Mouse (Mus musculus) cerebellum, postnatal 4 days (tissue): ENCODE data around the gene Smtnl1.
A peak's percentile ranks its signal among the peaks of the same experiment; 100 is the strongest.
"Not testable (repeated sequence)": the region's sequence is repeated elsewhere in the genome, so short reads cannot be mapped to it uniquely, and the experiment has no call there.

Experiments
- DNase-seq, 2 experiments: peaks; one replicate each; pipeline ENCODE4 v3.0.0; 2022; ENCODE audit warnings: low spot score in 2 of 2, mixed read lengths in 1 of 2

The Smtnl1 gene

GRCm38 (mm10) chr2:84838593-84838949 is 16.1 kb upstream of the Smtnl1 start, which contains the start of gene Slc43a1:
Gene Slc43a1, plus strand, starts transcription at chr2:84838850.
- no peak for DNase-seq

GRCm38 (mm10) chr2:84837817-84838592 is 15.6 kb upstream of the Smtnl1 start:
- no peak for DNase-seq

- DNase-seq, result no peak
Measured at GRCm38 (mm10) chr2:84837107-84837506, 14.7 kb upstream of the Smtnl1 start.

- peak; percentile 81 to 87 for DNase-seq
Measured at GRCm38 (mm10) chr2:84831666-84832391, 9.4 kb upstream of the Smtnl1 start.

GRCm38 (mm10) chr2:84827283-84827920 is 5.0 kb upstream of the Smtnl1 start:
- DNase-seq, result peak in 1 of 2 experiments; percentile 7

GRCm38 (mm10) chr2:84826488-84827282 is 4.2 kb upstream of the Smtnl1 start, which contains the start of gene Timm10:
Gene Timm10, plus strand, starts transcription at chr2:84826997.
- DNase-seq, result peak; percentile 43 to 79

DNA sequence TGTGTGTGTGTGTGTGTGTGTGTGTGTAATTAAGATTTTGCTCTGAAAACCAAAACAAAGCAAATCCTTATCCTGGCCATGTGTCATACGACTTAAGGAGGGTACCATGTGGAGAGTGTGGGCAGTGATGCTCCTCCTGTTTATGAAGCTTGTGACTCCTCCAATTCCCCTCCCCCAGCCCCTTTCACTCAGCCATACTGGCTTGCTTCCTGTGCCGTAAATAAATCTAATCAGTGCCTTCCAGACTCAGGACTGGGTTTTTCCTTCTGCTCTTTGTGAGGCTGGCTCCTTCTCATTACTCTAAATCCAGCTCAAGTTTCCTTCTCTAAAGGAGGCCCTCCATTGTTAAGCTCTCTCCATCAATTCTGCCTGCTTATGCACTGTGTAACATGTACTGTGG is 785 bp upstream of the Smtnl1 start:
- DNase-seq, result no peak

GRCm38 (mm10) chr2:84819861-84820260 is 2.6 kb downstream of the Smtnl1 start:
- no peak for DNase-seq

DNA sequence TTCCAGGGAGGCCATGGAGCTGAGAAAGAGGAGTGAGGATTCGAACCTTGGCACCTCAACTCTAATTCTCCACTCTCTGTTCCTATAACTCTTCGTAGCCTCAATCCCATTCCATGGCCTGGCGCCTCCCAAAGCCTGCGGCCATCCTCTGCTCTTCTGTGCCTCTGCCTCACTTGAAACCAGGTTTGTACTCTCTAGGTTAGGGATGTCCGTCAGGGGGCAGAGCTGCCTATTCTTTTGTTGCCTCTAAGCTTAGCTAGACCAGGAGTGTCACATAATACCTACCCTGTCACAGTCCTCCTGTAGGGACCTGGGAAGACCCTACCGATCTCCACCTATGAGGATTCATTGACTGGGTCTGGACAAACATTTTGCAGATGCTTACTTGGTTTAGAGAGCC is 9.8 kb downstream of the Smtnl1 start:
- DNase-seq, result no peak

GRCm38 (mm10) chr2:84811880-84812279 is 10.6 kb downstream of the Smtnl1 start:
- DNase-seq, result no peak

- DNase-seq, result peak; percentile 68 to 86
Measured at GRCm38 (mm10) chr2:84810886-84811577, 11.4 kb downstream of the Smtnl1 start.

DNA sequence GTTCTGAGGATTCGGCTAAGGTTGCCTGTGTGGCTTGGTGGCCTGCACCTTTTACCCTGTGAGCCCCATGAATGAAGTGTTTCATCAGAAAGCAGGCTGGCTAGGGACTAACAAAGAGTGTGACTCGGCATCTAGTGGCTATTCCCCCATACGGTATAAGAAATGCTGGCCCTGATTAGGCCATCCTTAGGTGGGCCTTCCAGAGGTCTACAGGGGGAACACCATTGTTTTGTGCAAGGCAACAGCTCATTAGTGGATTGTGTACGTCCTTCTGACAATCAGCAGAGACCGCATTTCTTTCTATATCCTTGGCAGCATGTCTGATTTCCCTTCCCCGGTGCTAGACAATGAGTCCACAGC is 11.9 kb downstream of the Smtnl1 start:
- DNase-seq, result no peak

DNA sequence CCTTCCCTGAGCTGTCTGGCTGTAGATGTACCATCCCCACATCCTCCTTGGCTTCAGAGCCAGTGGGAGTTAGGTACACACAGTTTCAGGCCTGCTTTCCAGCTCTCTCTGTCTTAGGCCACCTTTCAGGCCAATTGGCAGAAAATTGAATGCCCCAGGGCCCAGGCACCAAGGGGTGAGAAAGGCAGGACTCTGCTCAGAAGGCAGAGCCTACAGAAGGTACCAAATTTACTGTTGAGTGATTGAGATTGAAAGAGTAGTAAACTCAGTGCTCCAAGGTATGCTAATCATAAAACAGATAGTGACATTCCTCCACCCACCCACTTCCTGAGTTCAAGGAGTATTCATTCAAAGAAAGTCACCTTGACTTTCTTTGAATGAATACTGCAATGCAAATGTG is 13.1 kb downstream of the Smtnl1 start:
- no peak for DNase-seq

DNA sequence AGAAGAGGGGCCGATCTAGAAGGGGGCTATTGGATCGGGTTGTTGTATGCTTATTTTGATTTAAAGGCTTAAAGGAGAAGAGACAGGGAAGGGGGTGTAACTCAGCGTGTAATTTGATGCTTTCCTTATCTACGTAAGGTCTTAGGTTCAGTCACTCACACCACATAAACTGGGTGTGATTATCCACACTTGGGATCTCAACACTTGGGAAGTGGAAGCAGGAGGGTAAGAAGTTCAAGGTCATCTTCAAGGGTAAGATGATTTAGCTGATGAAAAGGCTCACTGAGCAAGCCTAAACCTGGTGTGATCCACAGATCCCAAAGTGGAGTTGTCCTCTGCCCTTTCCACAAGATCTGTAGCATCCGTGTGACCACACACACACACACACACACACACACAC is 15.9 kb downstream of the Smtnl1 start:
- DNase-seq, result no peak

DNA sequence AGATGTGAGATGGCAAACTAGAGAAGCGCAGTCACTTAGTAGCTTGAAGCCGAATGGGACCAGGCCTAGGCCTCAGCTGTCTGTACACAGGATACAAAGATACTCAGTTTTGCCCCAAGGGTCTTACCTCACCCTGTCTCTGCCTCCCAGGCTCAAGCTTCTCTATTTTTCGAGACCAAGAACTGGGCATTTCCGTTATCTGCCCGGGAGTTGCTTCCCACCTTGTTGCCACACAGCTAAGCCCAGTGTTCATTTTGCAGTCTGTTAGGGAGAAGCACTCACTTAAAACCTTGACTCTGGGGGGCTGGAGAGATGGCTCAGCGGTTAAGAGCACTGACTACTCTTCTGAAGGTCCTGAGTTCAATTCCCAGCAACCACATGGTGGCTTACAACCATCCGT is 18.5 kb downstream of the Smtnl1 start:
- DNase-seq, result no peak

- not testable (repeated sequence) for DNase-seq
Measured at GRCm38 (mm10) chr2:84801223-84801622, 21.2 kb downstream of the Smtnl1 start.

DNA sequence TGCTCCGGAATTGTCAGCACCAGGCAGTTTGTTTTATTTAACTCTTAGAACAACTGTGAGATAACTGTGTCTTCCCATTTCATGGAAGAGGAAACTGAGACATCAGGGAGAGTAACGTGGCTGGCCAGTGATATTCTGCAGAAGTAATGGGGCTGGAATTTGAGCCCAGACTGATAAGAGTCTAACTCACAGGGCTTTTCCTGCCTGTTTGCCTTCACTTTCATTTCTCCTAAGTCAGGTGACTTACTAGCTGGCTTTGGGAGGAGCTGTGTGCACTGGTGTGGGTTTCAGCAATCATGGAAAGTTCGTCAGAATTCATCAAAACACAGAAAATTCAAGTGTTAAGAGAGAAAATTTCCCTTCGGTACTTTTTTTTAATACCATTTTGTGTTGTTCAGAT is 22.1 kb downstream of the Smtnl1 start:
- DNase-seq, result no peak

GRCm38 (mm10) chr2:84799041-84799561 is 23.4 kb downstream of the Smtnl1 start:
- peak in 1 of 2 experiments; percentile 56 for DNase-seq

GRCm38 (mm10) chr2:84798493-84798921 is 23.9 kb downstream of the Smtnl1 start, which contains the start of gene Ube2l6:
Gene Ube2l6, plus strand, starts transcription at chr2:84798828.
- DNase-seq, result peak in 1 of 2 experiments; percentile 54

DNA sequence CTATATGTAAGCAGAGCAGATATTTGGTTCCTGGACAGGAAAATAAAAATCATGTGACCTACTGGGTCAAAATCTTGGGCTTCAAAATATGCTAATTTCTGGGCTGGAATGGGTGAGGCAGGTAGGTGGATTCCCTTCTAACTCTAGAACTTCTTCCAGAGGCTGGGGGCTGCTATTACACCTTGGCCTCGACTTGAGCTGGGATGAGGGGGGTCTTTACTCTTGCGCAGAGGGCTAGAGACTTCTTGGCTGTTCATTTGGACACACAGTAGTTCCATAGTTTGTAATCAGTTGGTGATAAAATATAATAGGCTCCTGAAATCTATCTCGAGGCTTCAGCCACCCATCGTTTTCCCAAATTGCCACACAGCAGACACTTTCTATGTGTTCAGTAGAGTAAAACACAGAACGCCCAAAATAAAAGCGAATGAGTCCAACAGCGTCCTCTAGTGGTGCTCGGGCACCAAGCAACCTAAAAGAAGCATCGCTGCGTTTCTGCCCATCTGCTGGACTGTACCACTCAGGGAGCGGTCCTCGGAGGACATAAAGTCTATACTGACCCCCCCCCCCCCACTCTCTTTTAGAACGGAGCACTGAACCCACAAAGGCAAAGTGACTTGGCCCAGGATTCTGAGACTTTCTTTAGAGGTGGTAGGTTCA is 24.5 kb downstream of the Smtnl1 start:
- peak; percentile 74 to 86 for DNase-seq
